Mouse (Mus musculus) neutrophil, adult 83 days (primary cell): ENCODE data around the gene Gm6614. TPM values are rescaled to one million over a fixed set of nuclear protein-coding genes. Genes with fewer than 3 reads are reported as not detected.

ENCODE experiments used
- total RNA-seq, 2 experiments: library from RNA; stranded (reverse); gene quantifications; one replicate each; pipeline ENCODE4 v1.2.4; 2023

Gene Gm6614
- not detected for total RNA-seq

DNA sequence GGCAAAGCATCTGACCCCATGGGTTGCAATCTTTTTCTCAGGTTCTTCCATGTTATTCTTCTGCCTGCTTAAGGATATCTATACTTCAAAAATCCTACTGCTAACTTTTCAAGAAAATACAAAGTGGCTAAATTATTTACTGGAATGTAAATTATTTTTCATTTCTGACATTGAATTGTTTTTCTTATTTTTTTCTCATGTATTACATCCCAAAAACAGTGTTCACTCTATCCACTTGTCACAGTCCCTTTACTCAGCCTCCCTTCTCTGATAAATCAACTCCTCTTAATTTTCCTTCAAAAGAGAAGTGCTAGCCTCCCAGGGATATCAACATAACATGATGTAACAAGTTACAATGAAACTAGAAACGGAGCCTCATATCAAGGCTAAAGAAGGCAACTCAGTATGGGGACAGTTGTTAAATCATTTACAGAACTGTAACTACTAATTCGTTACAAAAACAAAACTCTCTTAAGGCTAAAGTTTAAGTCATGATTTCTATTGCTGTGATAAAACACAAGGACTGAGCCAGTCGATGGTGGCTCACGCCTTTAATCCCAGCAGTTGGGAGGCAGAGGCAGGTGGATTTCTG is at the start of gene Gm6614:
Gene Gm6614, minus strand, starts transcription at position 51 of the 592 bp plus-strand sequence.

GRCm38 (mm10) chr6:141946862-141947261 is 64.4 kb downstream of the Gm6614 start, which contains the start of gene Slco1a1:
Gene Slco1a1, minus strand, starts transcription at chr6:141946962.

Other genes with a start within 250 kb of the Gm6614 start
- gene Gm5724, start 237.6 kb downstream of the Gm6614 start, total RNA-seq: not detected
- not detected for gene Slco1a4, start 155.2 kb downstream of the Gm6614 start, total RNA-seq
- not detected for gene Slco1a1, start 64.5 kb downstream of the Gm6614 start, total RNA-seq
- gene Slco1a6, start 197.1 kb upstream of the Gm6614 start, total RNA-seq: 1 to 10 TPM in 1 of 2 experiments, not detected in 1; 1.8 TPM